Mouse (Mus musculus): ENCODE measurements at regions not wholly inside any gene's neighbourhood (a gene's known extent, or its start where the extent isn't known, plus 50 kb on each side); places are given as distances from the start of the nearest gene placed in this dataset.

- no peak overlapping the region for H3K4me2 ChIP-seq (replicated peaks)
- ATAC-seq (ENCODE audit: low FRiP score, low read depth): no peak
- WGBS: 0% methylated on average over 2 of the region's 2 CpGs
- no peak overlapping the region for H3K27ac ChIP-seq
- no peak overlapping the region for H3K9ac ChIP-seq
- no peak overlapping the region for H3K4me3 ChIP-seq
- H3K36me3 ChIP-seq: no peaks in the 10 kb centered on the region
- H3K9me3 ChIP-seq: no peaks in the 10 kb centered on the region
- H3K4me1 ChIP-seq: no peaks in the 10 kb centered on the region
- H3K27me3 ChIP-seq (replicated peaks): no peaks in the 10 kb centered on the region
Observed at GRCm38 (mm10) chr6:78899952-78900351, 431.3 kb upstream of the Reg3g start.

DNA sequence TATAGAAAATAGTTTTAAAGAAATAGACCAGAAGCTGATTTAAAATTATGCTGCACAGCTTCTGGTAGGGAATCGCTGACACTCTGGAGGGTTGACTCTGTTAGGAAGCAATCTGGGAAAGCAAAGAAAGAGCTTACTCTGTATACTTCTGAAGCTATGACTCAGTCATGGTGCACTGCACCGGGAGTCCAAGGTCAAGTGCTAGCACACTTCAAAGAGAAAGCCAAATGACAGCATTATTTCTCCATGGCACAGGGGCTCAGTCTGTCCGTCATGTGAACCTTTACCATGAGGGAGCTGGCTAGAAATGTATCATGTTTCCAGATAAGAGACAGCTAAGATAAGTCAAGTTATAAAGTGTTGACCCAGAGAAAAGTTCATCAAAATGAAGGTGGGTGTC, 424.1 kb upstream of the Reg3g start:
- Histone ChIP-seq H3K4me2 (replicated peaks) (no peak overlapping the region), H3K27ac (no peak overlapping the region), H3K4me1 (no peaks in the 10 kb centered on the region), H3K36me3 (no peaks in the 10 kb centered on the region), H3K27me3 (replicated peaks) (no peaks in the 10 kb centered on the region), H3K9me3 (no peaks in the 10 kb centered on the region), H3K9ac (no peak overlapping the region), H3K4me3 (no peak overlapping the region)
- WGBS: 77% methylated on average over 3 of the region's 3 CpGs
- no peak for ATAC-seq (ENCODE audit: low FRiP score, low read depth)

GRCm38 (mm10) chr6:78863031-78863430, 394.4 kb upstream of the Reg3g start:
- ATAC-seq (ENCODE audit: low FRiP score, low read depth): no peak

DNA sequence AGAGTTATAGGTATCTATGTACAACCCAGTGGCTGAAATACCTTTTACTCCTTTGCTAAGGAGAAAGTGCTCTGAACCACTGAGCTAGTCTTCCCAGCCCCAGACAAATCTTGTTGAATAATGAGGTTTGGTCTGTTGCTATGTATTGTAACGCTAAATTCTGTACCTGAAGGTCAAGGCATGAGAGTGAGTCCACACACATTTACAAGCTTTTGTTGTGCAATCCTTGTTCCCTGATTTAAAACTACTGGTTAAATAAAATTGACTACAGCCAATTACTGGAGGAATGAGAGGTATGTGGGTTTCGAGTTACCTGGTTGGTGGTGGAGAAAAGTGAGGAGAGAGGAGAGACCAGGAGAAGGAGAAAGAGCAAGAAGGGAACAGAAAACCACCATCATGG, 372.6 kb upstream of the Reg3g start:
- H3K27ac ChIP-seq: no peak overlapping the region
- 68% methylated on average over 2 of the region's 2 CpGs for WGBS

More at GRCm38 (mm10) chr6:78863031-78863430, 394.4 kb upstream of the Reg3g start:
- H3K36me3 ChIP-seq: no peaks in the 10 kb centered on the region
- no peak overlapping the region for H3K4me2 ChIP-seq (replicated peaks)
- H3K27me3 ChIP-seq (replicated peaks): no peaks in the 10 kb centered on the region
- no peak overlapping the region for H3K9ac ChIP-seq
- no peaks in the 10 kb centered on the region for H3K9me3 ChIP-seq
- H3K4me1 ChIP-seq: no peaks in the 10 kb centered on the region
- no peak overlapping the region for H3K27ac ChIP-seq
- H3K4me3 ChIP-seq: no peak overlapping the region

GRCm38 (mm10) chr6:78825901-78826629, 357.4 kb upstream of the Reg3g start:
- no peaks in the 10 kb centered on the region for H3K27me3 ChIP-seq (replicated peaks)
- H3K36me3 ChIP-seq: no peaks in the 10 kb centered on the region
- no peak overlapping the region for H3K4me2 ChIP-seq (replicated peaks)
- H3K27ac ChIP-seq: no peak overlapping the region
- no peak overlapping the region for H3K9ac ChIP-seq
- H3K4me3 ChIP-seq: no peak overlapping the region
- H3K4me1 ChIP-seq: no peaks in the 10 kb centered on the region
- 39% methylated on average over 6 of the region's 6 CpGs for WGBS
- ATAC-seq (ENCODE audit: low FRiP score, low read depth): 0 out of 2 replicates have a peak, but pooled peaks have one; percentile 44
- no peaks in the 10 kb centered on the region for H3K9me3 ChIP-seq

More for the DNA sequence above, 372.6 kb upstream of the Reg3g start:
- Histone ChIP-seq H3K9me3 (no peaks in the 10 kb centered on the region), H3K27me3 (replicated peaks) (no peaks in the 10 kb centered on the region), H3K36me3 (no peaks in the 10 kb centered on the region), H3K9ac (no peak overlapping the region), H3K4me1 (no peaks in the 10 kb centered on the region), H3K4me3 (no peak overlapping the region), H3K4me2 (replicated peaks) (no peak overlapping the region)
- ATAC-seq (ENCODE audit: low FRiP score, low read depth): no peak

GRCm38 (mm10) chr6:78821251-78821650, 352.6 kb upstream of the Reg3g start:
- H3K36me3 ChIP-seq: no peaks in the 10 kb centered on the region
- H3K4me2 ChIP-seq (replicated peaks): no peak overlapping the region
- H3K27ac ChIP-seq: no peak overlapping the region
- no peaks in the 10 kb centered on the region for H3K9me3 ChIP-seq
- no peaks in the 10 kb centered on the region for H3K27me3 ChIP-seq (replicated peaks)
- no peaks in the 10 kb centered on the region for H3K4me1 ChIP-seq
- ATAC-seq (ENCODE audit: low FRiP score, low read depth): no peak
- H3K4me3 ChIP-seq: no peak overlapping the region
- H3K9ac ChIP-seq: no peak overlapping the region
- 92% methylated on average over 1 of the region's 1 CpGs for WGBS

- no peak for ATAC-seq (ENCODE audit: low FRiP score, low read depth)
- Histone ChIP-seq H3K27ac (no peak overlapping the region), H3K4me3 (no peak overlapping the region), H3K9me3 (no peaks in the 10 kb centered on the region), H3K4me1 (no peaks in the 10 kb centered on the region), H3K4me2 (replicated peaks) (no peak overlapping the region), H3K27me3 (replicated peaks) (no peaks in the 10 kb centered on the region), H3K9ac (no peak overlapping the region), H3K36me3 (no peaks in the 10 kb centered on the region)
- 48% methylated on average over 2 of the region's 2 CpGs for WGBS
Observed at GRCm38 (mm10) chr6:78797013-78797412, 328.3 kb upstream of the Reg3g start.

- Histone ChIP-seq H3K36me3 (no peaks in the 10 kb centered on the region), H3K9me3 (no peaks in the 10 kb centered on the region), H3K27me3 (replicated peaks) (no peaks in the 10 kb centered on the region), H3K9ac (no peak overlapping the region), H3K4me2 (replicated peaks) (no peak overlapping the region), H3K27ac (no peak overlapping the region), H3K4me1 (no peaks in the 10 kb centered on the region), H3K4me3 (no peak overlapping the region)
- ATAC-seq (ENCODE audit: low FRiP score, low read depth): no peak
- WGBS: 76% methylated on average over 2 of the region's 2 CpGs
Observed at GRCm38 (mm10) chr6:78788972-78789371, 320.3 kb upstream of the Reg3g start.

- Histone ChIP-seq H3K36me3 (no peaks in the 10 kb centered on the region), H3K4me3 (no peak overlapping the region), H3K4me2 (replicated peaks) (no peak overlapping the region), H3K9ac (no peak overlapping the region), H3K9me3 (no peaks in the 10 kb centered on the region), H3K4me1 (no peaks in the 10 kb centered on the region), H3K27me3 (replicated peaks) (no peaks in the 10 kb centered on the region), H3K27ac (no peak overlapping the region)
- no peak for ATAC-seq (ENCODE audit: low FRiP score, low read depth)
- 88% methylated on average over 3 of the region's 3 CpGs for WGBS
Observed at GRCm38 (mm10) chr6:78757619-78758018, 288.9 kb upstream of the Reg3g start.

Data from neural tube, embryonic 12.5 days (tissue).